Mouse (Mus musculus): ENCODE measurements around the gene Cstf3. TPM values are rescaled to one million over a fixed set of nuclear protein-coding genes. Genes with fewer than 3 reads are reported as not detected.

Gene Cstf3
- 34.0 TPM for polyA plus RNA-seq (2014; fragmentation: Illumina TruSeq; extraction: RNeasy Lipid Tissue Mini Kit (QIAGEN cat#74804); ENCODE audit: low read depth, low replicate concordance)

GRCm38 (mm10) chr2:104590068-104590828 is at the start of gene Cstf3:
Gene Cstf3, plus strand, starts transcription at chr2:104590523.

GRCm38 (mm10) chr2:104711585-104712485 is 121.5 kb downstream of the Cstf3 start, which contains the start of gene Tcp11l1:
Gene Tcp11l1, minus strand, starts transcription at chr2:104712169.

Other genes starting within 250 kb of the Cstf3 start
- 1.3 TPM for gene D430041D05Rik, start 179.5 kb upstream of the Cstf3 start, polyA plus RNA-seq (2014; fragmentation: Illumina TruSeq; extraction: RNeasy Lipid Tissue Mini Kit (QIAGEN cat#74804); ENCODE audit: low read depth, low replicate concordance)
- gene Hipk3, start 96.1 kb upstream of the Cstf3 start, polyA plus RNA-seq (2014; fragmentation: Illumina TruSeq; extraction: RNeasy Lipid Tissue Mini Kit (QIAGEN cat#74804); ENCODE audit: low read depth, low replicate concordance): 45.7 TPM
- gene Tcp11l1, start 121.6 kb downstream of the Cstf3 start, polyA plus RNA-seq (2014; fragmentation: Illumina TruSeq; extraction: RNeasy Lipid Tissue Mini Kit (QIAGEN cat#74804); ENCODE audit: low read depth, low replicate concordance): 10.3 TPM
- 0.72 TPM for gene Pin1rt1, start 125.9 kb downstream of the Cstf3 start, polyA plus RNA-seq (2014; fragmentation: Illumina TruSeq; extraction: RNeasy Lipid Tissue Mini Kit (QIAGEN cat#74804); ENCODE audit: low read depth, low replicate concordance)
- 42.5 TPM for gene Depdc7, start 152.4 kb downstream of the Cstf3 start, polyA plus RNA-seq (2014; fragmentation: Illumina TruSeq; extraction: RNeasy Lipid Tissue Mini Kit (QIAGEN cat#74804); ENCODE audit: low read depth, low replicate concordance)
- 7.4 TPM for gene Qser1, start 226.2 kb downstream of the Cstf3 start, polyA plus RNA-seq (2014; fragmentation: Illumina TruSeq; extraction: RNeasy Lipid Tissue Mini Kit (QIAGEN cat#74804); ENCODE audit: low read depth, low replicate concordance)

All from adipose tissue, adult 10 weeks (tissue).